Mouse (Mus musculus): ENCODE measurements around the gene H2afj. TPM values are rescaled to one million over a fixed set of nuclear protein-coding genes. Genes with fewer than 3 reads are reported as not detected.
A peak's percentile ranks its signal among the peaks of the same experiment; 100 is the strongest.

Gene H2afj
- polyA plus RNA-seq, 1 experiment from 2014 or later: 111 TPM

GRCm38 (mm10) chr6:136804705-136805408 lies 3.2 kb upstream of the H2afj start:
- no peak for DNase-seq (ENCODE audit: low read depth, low spot score)
- POLR2A ChIA-PET: interaction anchor here (0.6 to 3.0 kb wide), 10 partner anchors 23 to 1776 kb away, joined by 3 to 18 read pairs (median 5); partner anchors contain the start of genes BC049715, Smco3 and Wbp11
- no peak for ATAC-seq
- in situ Hi-C loops (cut with MboI; ENCODE audit: low pct_unique_long_range_greater_than_20kb): loop anchor here (10.0 to 25.0 kb wide), 3 partner anchors 932 to 1880 kb away; partner anchors contain the start of genes Cdkn1b, Gprc5a and Strap
- TF ChIP-seq CTCF (IDR thresholded peaks at IDR 0.05): no peak
- no peaks in the 10 kb centered on the region for H3K27me3 ChIP-seq
- CTCF ChIA-PET: interaction anchor here (0.7 to 2.1 kb wide), 7 partner anchors 27 to 382 kb away, joined by 3 to 6 read pairs (median 4); no protein-coding TSS in a partner anchor

- in situ Hi-C loops (cut with MboI; ENCODE audit: low pct_unique_long_range_greater_than_20kb): loop anchor here (10.0 to 25.0 kb wide), 3 partner anchors 932 to 1881 kb away; partner anchors contain the start of genes Cdkn1b, Gprc5a and Strap
- DNase-seq (ENCODE audit: low read depth, low spot score) (no peak), ATAC-seq (no peak)
- no peak for TF ChIP-seq CTCF (IDR thresholded peaks at IDR 0.05)
- CTCF ChIA-PET: interaction anchor here (0.8 to 2.1 kb wide), 7 partner anchors 26 to 175 kb away, joined by 3 to 6 read pairs (median 4); partner anchors contain the start of gene Smco3
- POLR2A ChIA-PET: interaction anchor here (0.9 to 3.0 kb wide), 3 partner anchors 22 to 160 kb away, joined by 3 to 18 read pairs (median 4); partner anchors contain the start of genes BC049715 and Wbp11
- no peaks in the 10 kb centered on the region for H3K27me3 ChIP-seq
Measured at GRCm38 (mm10) chr6:136805409-136805775, 2.7 kb upstream of the H2afj start.

GRCm38 (mm10) chr6:136806819-136807218 lies 1.2 kb upstream of the H2afj start:
- in situ Hi-C loops (cut with MboI; ENCODE audit: low pct_unique_long_range_greater_than_20kb): loop anchor here (10.0 to 25.0 kb wide), 3 partner anchors 930 to 1882 kb away; partner anchors contain the start of genes Cdkn1b, Gprc5a and Strap
- POLR2A ChIA-PET: no interaction called here
- H3K27me3 ChIP-seq: no peaks in the 10 kb centered on the region
- CTCF ChIA-PET: interaction anchor here (0.6 to 1.8 kb wide), 2 partner anchors 25 to 2000 kb away, joined by 3 to 4 read pairs; no protein-coding TSS in a partner anchor
- TF ChIP-seq CTCF (IDR thresholded peaks at IDR 0.05): no peak
- DNase-seq (ENCODE audit: low read depth, low spot score) (no peak), ATAC-seq (no peak)

GRCm38 (mm10) chr6:136807395-136808013 lies 540 bp upstream of the H2afj start:
- H3K27me3 ChIP-seq: no peaks in the 10 kb centered on the region
- CTCF ChIA-PET: no interaction called here
- TF ChIP-seq CTCF (IDR thresholded peaks at IDR 0.05): no peak
- no peak for DNase-seq (ENCODE audit: low read depth, low spot score)
- POLR2A ChIA-PET: no interaction called here
- no peak for ATAC-seq
- in situ Hi-C loops (cut with MboI; ENCODE audit: low pct_unique_long_range_greater_than_20kb): loop anchor here (10.0 to 25.0 kb wide), 3 partner anchors 930 to 1883 kb away; partner anchors contain the start of genes Cdkn1b, Gprc5a and Strap

GRCm38 (mm10) chr6:136808631-136809046 lies 595 bp downstream of the H2afj start:
- ChIA-PET POLR2A (interaction anchor here (1.2 kb wide), 1 partner anchor 23 kb away, joined by 3 read pairs; no protein-coding TSS in a partner anchor), CTCF (interaction anchor here (0.9 to 1.4 kb wide), 2 partner anchors 22 to 172 kb away, joined by 3 read pairs; no protein-coding TSS in a partner anchor)
- in situ Hi-C loops (cut with MboI; ENCODE audit: low pct_unique_long_range_greater_than_20kb): loop anchor here (10.0 to 25.0 kb wide), 3 partner anchors 929 to 1884 kb away; partner anchors contain the start of genes Cdkn1b, Gprc5a and Strap
- DNase-seq (ENCODE audit: low read depth, low spot score): no peak
- no peaks in the 10 kb centered on the region for H3K27me3 ChIP-seq
- no peak for TF ChIP-seq CTCF (IDR thresholded peaks at IDR 0.05)
- peak; percentile 5 for ATAC-seq

- in situ Hi-C loops (cut with MboI; ENCODE audit: low pct_unique_long_range_greater_than_20kb): loop anchor here (10.0 to 25.0 kb wide), 3 partner anchors 928 to 1884 kb away; partner anchors contain the start of genes Cdkn1b, Gprc5a and Strap
- TF ChIP-seq CTCF (IDR thresholded peaks at IDR 0.05): no peak
- DNase-seq (ENCODE audit: low read depth, low spot score): no peak
- no peak for ATAC-seq
- POLR2A ChIA-PET: interaction anchor here (0.9 to 1.2 kb wide), 2 partner anchors 13 to 22 kb away, joined by 3 to 4 read pairs; no protein-coding TSS in a partner anchor
- CTCF ChIA-PET: interaction anchor here (0.9 to 1.4 kb wide), 2 partner anchors 22 to 172 kb away, joined by 3 read pairs; no protein-coding TSS in a partner anchor
- no peaks in the 10 kb centered on the region for H3K27me3 ChIP-seq
Measured at GRCm38 (mm10) chr6:136809077-136809476, 1.0 kb downstream of the H2afj start.

GRCm38 (mm10) chr6:136809673-136810072 lies 1.6 kb downstream of the H2afj start:
- ATAC-seq (no peak), DNase-seq (ENCODE audit: low read depth, low spot score) (no peak)
- ChIA-PET POLR2A (interaction anchor here (0.9 to 1.2 kb wide), 2 partner anchors 12 to 22 kb away, joined by 3 to 4 read pairs; no protein-coding TSS in a partner anchor), CTCF (no interaction called here)
- no peaks in the 10 kb centered on the region for H3K27me3 ChIP-seq
- no peak for TF ChIP-seq CTCF (IDR thresholded peaks at IDR 0.05)
- in situ Hi-C loops (cut with MboI; ENCODE audit: low pct_unique_long_range_greater_than_20kb): loop anchor here (10.0 to 25.0 kb wide), 3 partner anchors 928 to 1885 kb away; partner anchors contain the start of genes Cdkn1b, Gprc5a and Strap

- H3K27me3 ChIP-seq: no peaks in the 10 kb centered on the region
- CTCF ChIA-PET: no interaction called here
- no peak for TF ChIP-seq CTCF (IDR thresholded peaks at IDR 0.05)
- ATAC-seq (no peak), DNase-seq (ENCODE audit: low read depth, low spot score) (no peak)
- in situ Hi-C loops (cut with MboI; ENCODE audit: low pct_unique_long_range_greater_than_20kb): loop anchor here (25.0 kb wide), 2 partner anchors 926 to 1749 kb away; partner anchors contain the start of genes Gprc5a and Strap
- POLR2A ChIA-PET: no interaction called here
Measured at GRCm38 (mm10) chr6:136811196-136811595, 3.2 kb downstream of the H2afj start.

- ATAC-seq: no peak
- in situ Hi-C loops (cut with MboI; ENCODE audit: low pct_unique_long_range_greater_than_20kb): loop anchor here (25.0 kb wide), 2 partner anchors 924 to 1751 kb away; partner anchors contain the start of genes Gprc5a and Strap
- DNase-seq (ENCODE audit: low read depth, low spot score): no peak
- no peak for TF ChIP-seq CTCF (IDR thresholded peaks at IDR 0.05)
- H3K27me3 ChIP-seq: no peaks in the 10 kb centered on the region
- POLR2A ChIA-PET: no interaction called here
- CTCF ChIA-PET: no interaction called here
Measured at GRCm38 (mm10) chr6:136813117-136813516, 5.1 kb downstream of the H2afj start.

- ChIA-PET POLR2A (no interaction called here), CTCF (interaction anchor here (1.3 kb wide), 1 partner anchor 20 kb away, joined by 3 read pairs; no protein-coding TSS in a partner anchor)
- DNase-seq (ENCODE audit: low read depth, low spot score) (no peak), ATAC-seq (no peak)
- in situ Hi-C loops (cut with MboI; ENCODE audit: low pct_unique_long_range_greater_than_20kb): loop anchor here (25.0 kb wide), 2 partner anchors 922 to 1753 kb away; partner anchors contain the start of genes Gprc5a and Strap
- no peak for TF ChIP-seq CTCF (IDR thresholded peaks at IDR 0.05)
- no peaks in the 10 kb centered on the region for H3K27me3 ChIP-seq
Measured at GRCm38 (mm10) chr6:136815381-136815780, 7.3 kb downstream of the H2afj start.
